Mouse (Mus musculus) lung, postnatal 0 days (tissue): ENCODE data around the gene Ube2d3.

ENCODE experiments used
- CTCF ChIP-seq: IDR thresholded peaks from 2 replicates; pipeline ENCODE4 v1.5.1; 2016; ENCODE audit warnings: antibody characterized with exemption, mild to moderate bottlenecking
- EP300 ChIP-seq: IDR thresholded peaks from 2 replicates; pipeline ENCODE4 v1.6.1; 2016; ENCODE audit warnings: antibody characterized with exemption, mild to moderate bottlenecking, control low read depth

- TF ChIP-seq EP300 (no peak), CTCF (no peak)
These were observed 30.6 kb upstream of the Ube2d3 start for GRCm38 (mm10) chr3:135407351-135407750.
